Mouse (Mus musculus): ENCODE results near the gene Repin1. TPM values are rescaled to one million over a fixed set of nuclear protein-coding genes. Genes with fewer than 3 reads are reported as not detected.

Gene Repin1
- polyA plus RNA-seq, 1 experiment = 34.2 TPM

DNA sequence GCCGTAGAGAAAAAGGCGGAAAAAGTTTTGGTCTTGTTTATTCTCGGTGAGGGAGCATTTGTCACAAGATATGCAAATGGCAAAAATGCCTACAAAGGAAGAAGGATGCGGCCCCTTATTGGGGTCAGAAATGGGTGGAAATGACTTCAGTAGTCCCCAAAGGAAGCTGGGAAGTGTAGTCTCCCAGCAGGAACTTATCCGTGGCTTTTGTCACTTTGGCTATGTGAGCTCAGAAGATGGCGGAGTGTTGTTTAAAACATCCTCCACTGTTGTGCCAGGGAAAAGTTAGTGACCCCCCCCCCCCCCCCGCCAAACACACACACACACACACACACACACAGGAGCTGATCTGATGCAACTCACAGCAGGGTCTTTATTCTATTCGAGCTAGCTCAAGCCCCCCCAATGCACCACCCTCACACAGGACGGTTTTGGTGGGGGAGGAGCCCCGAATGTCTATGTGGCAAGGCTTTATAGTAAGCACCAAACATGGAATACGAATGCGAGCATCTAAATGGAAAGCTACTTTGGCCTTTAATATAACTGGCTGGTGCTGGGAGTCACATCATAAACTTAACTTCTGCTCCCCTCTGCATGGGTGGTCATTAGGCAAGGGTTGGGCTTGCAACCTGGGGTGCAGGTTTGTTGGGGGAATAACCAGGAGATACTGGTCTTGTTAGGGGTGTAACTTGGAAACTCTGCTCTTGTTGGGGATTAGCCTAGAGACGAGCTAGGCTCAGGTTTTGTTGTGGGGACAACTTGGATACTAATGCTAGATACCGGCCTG is 38.4 kb upstream of the Repin1 start:
- no peak for DNase-seq
- TF ChIP-seq POLR2A (IDR thresholded peaks at IDR 0.05; ENCODE audit: borderline replicate concordance, extremely low read depth, low read depth, low read length) (peak; percentile 34; the same call in 1 of the 2 replicates), CTCF (IDR thresholded peaks at IDR 0.05; ENCODE audit: insufficient read depth, low read length) (no peak)

GRCm38 (mm10) chr6:48555956-48556355 is 37.7 kb upstream of the Repin1 start:
- no peak for DNase-seq
- Histone ChIP-seq H3K4me3 (replicated peaks; ENCODE audit: extremely low read depth, low read depth, low read length) (no peak overlapping the region), H3K4me1 (ENCODE audit: control insufficient read depth, insufficient read depth, low read length) (peaks cover 4% of the 10 kb centered on the region; the same call in 1 of the 2 replicates)
- 89% methylated on average over 3 of the region's 3 CpGs for WGBS
- TF ChIP-seq POLR2A (IDR thresholded peaks at IDR 0.05; ENCODE audit: borderline replicate concordance, extremely low read depth, low read depth, low read length) = no peak
- no peak for TF ChIP-seq CTCF (IDR thresholded peaks at IDR 0.05; ENCODE audit: insufficient read depth, low read length)

More for the DNA sequence above, 38.4 kb upstream of the Repin1 start:
- Histone ChIP-seq H3K4me3 (replicated peaks; ENCODE audit: extremely low read depth, low read depth, low read length) (peak overlapping the region; percentile 61), H3K4me1 (ENCODE audit: control insufficient read depth, insufficient read depth, low read length) (peaks cover 4% of the 10 kb centered on the region; the same call in 1 of the 2 replicates)
- 21% methylated on average over 14 of the region's 14 CpGs for WGBS

DNA sequence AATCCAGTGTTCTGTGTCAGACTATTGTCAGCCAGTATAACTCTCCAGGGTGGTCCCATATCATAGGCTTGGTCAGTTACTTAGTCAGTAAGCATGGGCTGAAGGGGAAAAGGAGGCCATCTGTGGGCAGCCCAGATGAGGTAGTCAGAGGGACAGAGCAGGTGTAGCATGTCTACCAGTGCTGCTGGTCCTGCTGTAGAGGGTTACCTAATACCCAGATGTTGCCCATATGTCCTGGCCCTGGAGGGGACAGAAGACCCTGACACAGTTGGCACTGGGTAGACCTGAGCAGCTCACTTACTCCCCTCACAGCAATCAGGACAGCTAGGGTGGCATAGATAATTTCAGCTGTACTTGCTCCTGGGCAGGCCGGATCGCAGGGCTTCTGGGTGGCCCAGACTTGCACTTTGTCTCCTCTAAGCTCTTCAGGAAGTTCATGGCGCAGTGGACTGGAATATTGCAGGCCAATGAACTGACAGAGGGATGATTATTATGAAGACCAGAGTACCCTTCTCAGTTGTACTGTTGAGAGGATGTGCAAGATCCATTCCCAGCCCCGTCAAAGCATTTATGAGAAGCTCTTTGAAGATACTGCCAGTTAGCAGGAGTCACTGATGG is 27.9 kb upstream of the Repin1 start:
- no peak overlapping the region for H3K4me3 ChIP-seq (replicated peaks; ENCODE audit: extremely low read depth, low read depth, low read length)
- WGBS = 78% methylated on average over 4 of the region's 4 CpGs
- TF ChIP-seq POLR2A (IDR thresholded peaks at IDR 0.05; ENCODE audit: borderline replicate concordance, extremely low read depth, low read depth, low read length) (no peak), CTCF (IDR thresholded peaks at IDR 0.05; ENCODE audit: insufficient read depth, low read length) (no peak)
- H3K4me1 ChIP-seq (ENCODE audit: control insufficient read depth, insufficient read depth, low read length) = peaks cover 2% of the 10 kb centered on the region; the same call in 1 of the 2 replicates
- no peak for DNase-seq

GRCm38 (mm10) chr6:48566312-48566711 is 27.4 kb upstream of the Repin1 start:
- no peak overlapping the region for H3K4me3 ChIP-seq (replicated peaks; ENCODE audit: extremely low read depth, low read depth, low read length)
- DNase-seq = no peak
- TF ChIP-seq CTCF (IDR thresholded peaks at IDR 0.05; ENCODE audit: insufficient read depth, low read length) (no peak), POLR2A (IDR thresholded peaks at IDR 0.05; ENCODE audit: borderline replicate concordance, extremely low read depth, low read depth, low read length) (no peak)
- peaks cover 2% of the 10 kb centered on the region; the same call in 1 of the 2 replicates for H3K4me1 ChIP-seq (ENCODE audit: control insufficient read depth, insufficient read depth, low read length)
- WGBS = 19% methylated on average over 5 of the region's 5 CpGs

GRCm38 (mm10) chr6:48568036-48568984 is 25.4 kb upstream of the Repin1 start:
- 36% methylated on average over 21 of the region's 21 CpGs for WGBS
- peak; percentile 20 for DNase-seq
- Histone ChIP-seq H3K4me3 (replicated peaks; ENCODE audit: extremely low read depth, low read depth, low read length) (no peak overlapping the region), H3K4me1 (ENCODE audit: control insufficient read depth, insufficient read depth, low read length) (peaks cover 2% of the 10 kb centered on the region; the same call in 1 of the 2 replicates)
- TF ChIP-seq POLR2A (IDR thresholded peaks at IDR 0.05; ENCODE audit: borderline replicate concordance, extremely low read depth, low read depth, low read length) (peak; percentile 24; the same call in 1 of the 2 replicates), CTCF (IDR thresholded peaks at IDR 0.05; ENCODE audit: insufficient read depth, low read length) (no peak)

GRCm38 (mm10) chr6:48569065-48569807 is 24.4 kb upstream of the Repin1 start:
- Histone ChIP-seq H3K4me3 (replicated peaks; ENCODE audit: extremely low read depth, low read depth, low read length) (no peak overlapping the region), H3K4me1 (ENCODE audit: control insufficient read depth, insufficient read depth, low read length) (peaks cover 2% of the 10 kb centered on the region; the same call in 1 of the 2 replicates)
- TF ChIP-seq POLR2A (IDR thresholded peaks at IDR 0.05; ENCODE audit: borderline replicate concordance, extremely low read depth, low read depth, low read length) (no peak), CTCF (IDR thresholded peaks at IDR 0.05; ENCODE audit: insufficient read depth, low read length) (no peak)
- no peak for DNase-seq
- WGBS = 53% methylated on average over 8 of the region's 8 CpGs

GRCm38 (mm10) chr6:48572014-48572413 is 21.7 kb upstream of the Repin1 start:
- Histone ChIP-seq H3K4me1 (ENCODE audit: control insufficient read depth, insufficient read depth, low read length) (peaks cover 2% of the 10 kb centered on the region; the same call in 1 of the 2 replicates), H3K4me3 (replicated peaks; ENCODE audit: extremely low read depth, low read depth, low read length) (peak overlapping the region; percentile 53)
- 77% methylated on average over 5 of the region's 5 CpGs for WGBS
- DNase-seq = no peak
- TF ChIP-seq CTCF (IDR thresholded peaks at IDR 0.05; ENCODE audit: insufficient read depth, low read length) (no peak), POLR2A (IDR thresholded peaks at IDR 0.05; ENCODE audit: borderline replicate concordance, extremely low read depth, low read depth, low read length) (no peak)

GRCm38 (mm10) chr6:48572572-48573061 is 21.1 kb upstream of the Repin1 start, which contains the start of gene Rarres2:
Rarres2 (minus strand) TSS chr6:48572789.
- H3K4me3 ChIP-seq (replicated peaks; ENCODE audit: extremely low read depth, low read depth, low read length) = peak within 1 kb of the TSS; percentile 53
- H3K4me1 ChIP-seq (ENCODE audit: control insufficient read depth, insufficient read depth, low read length) = peaks cover 2% of the 10 kb centered on the region; the same call in 1 of the 2 replicates
- TF ChIP-seq CTCF (IDR thresholded peaks at IDR 0.05; ENCODE audit: insufficient read depth, low read length) = no peak
- peak; percentile 3; the same call in 1 of the 2 replicates for TF ChIP-seq POLR2A (IDR thresholded peaks at IDR 0.05; ENCODE audit: borderline replicate concordance, extremely low read depth, low read depth, low read length)
- no peak for DNase-seq
- WGBS = 31% methylated on average over 6 of the region's 6 CpGs

All from lung, adult 2 months (tissue).